Mouse (Mus musculus): ENCODE results near the gene Gabrr1.
"Not testable (repeated sequence)": the region's sequence is repeated elsewhere in the genome, so short reads cannot be mapped to it uniquely, and the experiment has no call there.

Gene Gabrr1

DNA sequence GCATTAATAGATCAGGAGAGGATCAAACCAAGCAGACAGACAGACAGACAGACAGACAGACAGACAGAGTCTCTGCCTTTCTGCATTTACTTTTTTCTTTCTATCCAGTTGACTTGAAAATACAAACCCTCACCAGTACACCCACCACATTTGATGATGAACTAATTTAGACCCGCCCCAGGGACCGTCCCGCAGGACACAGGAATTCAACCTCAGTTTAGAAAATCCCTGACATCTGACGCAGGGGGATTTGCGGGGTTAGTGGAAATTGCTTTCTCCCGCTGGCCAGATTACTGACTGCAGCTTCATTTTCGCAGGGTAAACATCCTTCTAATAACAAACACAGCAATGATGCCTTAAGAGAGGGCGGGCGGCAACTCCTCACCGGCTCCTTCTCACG lies at the start of gene Gabrr1:
Gene Gabrr1 (plus strand): TSS at position 301 of the 400 bp plus-strand sequence.
- DNase-seq (ENCODE audit: low spot score in 2 of 2), result no peak

DNA sequence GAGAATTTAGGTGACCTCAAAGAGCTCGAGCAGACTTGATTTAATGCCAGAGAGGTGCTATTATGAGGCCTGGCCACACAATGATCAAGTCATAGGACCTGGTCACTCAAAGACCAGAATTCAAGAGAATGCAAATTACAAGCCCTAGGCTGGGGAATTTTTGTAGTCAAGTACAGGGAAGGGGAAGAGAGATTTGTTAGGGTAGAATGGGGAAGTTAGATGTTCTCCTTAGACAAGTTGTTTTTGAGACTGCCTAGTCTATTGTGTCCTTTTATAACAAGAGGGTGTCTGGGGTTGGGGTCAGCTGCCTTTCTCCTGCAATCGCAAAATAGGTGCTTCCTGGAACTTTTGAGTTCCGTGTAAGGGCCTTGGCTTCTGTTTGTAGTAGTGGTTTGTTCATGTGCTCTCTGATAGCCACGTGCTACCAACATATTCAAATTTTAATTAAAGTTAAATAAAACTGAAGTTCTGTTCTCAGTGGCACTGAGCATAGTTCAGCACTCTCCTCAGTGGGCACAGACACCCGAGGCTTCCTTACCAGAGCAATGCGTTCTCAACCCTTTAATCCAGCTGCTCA lies 33.1 kb upstream of the Gabrr1 start:
- DNase-seq (ENCODE audit: low spot score in 2 of 2), result no peak

GRCm38 (mm10) chr4:33109720-33110458 lies 22.4 kb upstream of the Gabrr1 start:
- DNase-seq (ENCODE audit: low spot score in 2 of 2), result no peak

DNA sequence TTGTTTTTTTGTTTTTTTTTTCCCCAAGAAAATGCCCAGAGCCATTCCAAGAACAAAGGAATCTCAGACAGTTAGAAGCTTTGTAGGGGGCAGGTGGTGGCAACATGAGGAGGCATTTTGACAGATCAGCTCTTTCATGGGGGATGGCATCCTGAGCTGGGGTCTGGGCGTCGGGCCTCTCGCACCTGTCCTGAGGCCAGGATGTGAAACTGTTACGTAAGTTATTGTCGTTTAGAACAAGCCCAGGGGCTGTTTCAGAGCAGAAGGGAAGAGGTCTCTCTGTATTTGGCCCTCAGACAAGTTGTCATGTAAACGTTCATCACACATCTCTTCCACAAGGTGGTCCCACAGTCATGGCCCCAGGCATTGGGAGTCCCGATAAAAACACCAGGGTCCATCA lies 21.5 kb upstream of the Gabrr1 start:
- DNase-seq (ENCODE audit: low spot score in 2 of 2), result no peak

DNA sequence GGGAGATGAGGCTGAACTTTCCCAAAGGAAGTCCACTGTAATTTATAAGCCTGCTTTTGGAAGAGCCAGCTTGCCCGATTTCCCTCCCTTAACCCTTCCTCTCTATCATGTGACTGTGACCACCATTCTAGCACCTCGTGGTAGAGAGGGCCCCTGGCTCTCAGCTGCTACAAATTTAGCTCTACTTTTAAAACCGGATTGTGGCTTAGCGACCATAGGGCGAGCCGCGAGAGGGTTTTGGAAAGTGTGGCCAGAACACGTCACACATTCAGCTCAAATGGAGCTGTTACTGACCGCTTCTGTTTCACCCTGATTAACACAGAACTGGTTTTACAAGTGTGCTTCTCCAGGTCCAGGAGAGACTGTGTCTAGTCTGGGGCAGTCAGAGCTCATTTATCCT lies 21.0 kb upstream of the Gabrr1 start:
- no peak for DNase-seq (ENCODE audit: low spot score in 2 of 2)

DNA sequence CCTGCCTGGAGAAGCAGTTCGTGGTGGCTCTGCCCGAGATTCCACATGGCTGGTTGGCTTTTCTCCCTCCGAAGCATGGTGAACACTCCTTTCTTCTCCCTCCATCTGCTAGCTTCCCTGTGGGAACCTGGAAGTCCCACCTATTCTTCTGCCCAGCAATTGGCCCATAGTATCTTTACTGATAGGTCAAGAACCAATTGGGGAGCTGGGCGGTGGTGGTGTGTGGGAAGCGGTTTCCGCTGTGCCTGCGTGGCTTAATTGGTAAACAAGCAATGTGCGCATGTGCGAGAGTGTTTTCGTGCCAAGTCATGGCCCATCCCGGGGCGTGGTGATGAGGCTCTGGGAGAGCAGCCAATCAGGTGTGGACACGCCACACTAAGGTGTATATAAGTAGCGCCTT lies 19.5 kb upstream of the Gabrr1 start:
- DNase-seq (ENCODE audit: low spot score in 2 of 2), result not testable (repeated sequence)

DNA sequence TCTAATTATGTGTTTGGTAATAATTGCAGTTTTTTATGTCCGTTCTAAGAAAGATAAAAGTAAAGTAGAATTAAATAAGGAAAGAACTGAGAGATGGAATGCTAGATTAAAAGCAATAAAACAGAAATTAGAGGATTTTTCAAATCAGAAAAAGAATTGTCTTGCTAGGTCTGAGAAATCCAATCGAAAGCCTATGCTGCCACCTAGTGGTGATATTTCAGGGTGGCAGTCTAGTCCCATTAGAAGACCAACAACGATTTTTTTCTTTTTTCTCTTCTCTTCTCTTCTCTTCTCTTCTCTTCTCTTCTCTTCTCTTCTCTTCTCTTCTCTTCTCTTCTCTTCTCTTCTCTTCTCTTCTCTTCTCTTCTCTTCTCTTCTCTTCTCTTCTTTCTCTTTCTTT lies 13.2 kb upstream of the Gabrr1 start:
- peak; percentile 70 to 74 for DNase-seq (ENCODE audit: low spot score in 2 of 2)

DNA sequence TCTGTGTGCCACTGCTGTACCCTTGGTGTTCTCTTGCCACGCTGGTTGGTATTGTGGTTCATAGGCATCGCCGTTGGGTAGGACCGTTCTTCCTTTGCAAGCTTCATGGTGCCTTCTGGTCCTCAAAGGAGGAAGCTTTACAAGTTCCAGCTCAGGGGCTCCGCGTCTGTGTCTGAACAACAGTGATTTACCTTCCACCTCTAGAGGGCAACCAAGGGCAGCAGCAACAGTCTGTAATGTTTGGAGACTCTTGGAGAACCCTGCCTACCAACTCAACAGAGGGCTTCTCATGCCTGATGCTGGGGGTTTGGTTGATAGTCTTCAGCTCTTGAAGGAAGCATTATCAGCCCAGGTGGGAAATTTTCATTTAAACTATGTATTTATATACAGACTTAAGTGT lies 7.8 kb upstream of the Gabrr1 start:
- DNase-seq (ENCODE audit: low spot score in 2 of 2), result peak; percentile 19 to 23

DNA sequence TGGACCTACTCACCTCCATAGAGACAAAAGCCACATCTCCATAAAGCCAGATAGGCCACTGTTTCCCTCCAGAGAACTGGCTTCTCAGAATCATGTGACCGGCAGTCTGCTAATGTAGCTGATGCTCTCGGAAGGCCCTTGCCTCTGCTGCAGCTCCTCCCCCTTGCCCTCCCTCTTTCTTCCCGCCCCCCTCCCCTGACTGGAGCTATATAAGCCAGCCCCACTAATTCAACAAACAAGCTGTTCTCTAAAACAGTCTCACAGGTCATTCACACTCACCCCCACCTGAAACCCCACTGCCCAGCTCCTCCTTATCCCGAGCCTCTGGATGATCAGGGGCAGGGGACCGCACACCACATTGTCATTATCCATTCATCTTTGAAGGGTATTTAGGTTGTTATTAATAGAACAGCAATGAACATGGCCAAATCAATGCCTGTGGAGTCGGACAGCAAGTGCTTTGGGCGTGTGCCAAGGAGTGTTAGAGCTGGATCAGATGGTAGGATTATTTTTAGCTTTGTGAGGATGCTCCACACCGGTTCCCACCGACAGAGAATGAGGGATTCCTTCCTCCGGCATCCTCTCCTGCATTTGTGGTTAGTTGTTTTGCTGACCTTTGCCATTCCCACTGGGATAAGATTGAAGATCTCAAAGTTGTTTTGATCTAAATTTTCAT lies 6.8 kb upstream of the Gabrr1 start:
- DNase-seq (ENCODE audit: low spot score in 2 of 2), result no peak

DNA sequence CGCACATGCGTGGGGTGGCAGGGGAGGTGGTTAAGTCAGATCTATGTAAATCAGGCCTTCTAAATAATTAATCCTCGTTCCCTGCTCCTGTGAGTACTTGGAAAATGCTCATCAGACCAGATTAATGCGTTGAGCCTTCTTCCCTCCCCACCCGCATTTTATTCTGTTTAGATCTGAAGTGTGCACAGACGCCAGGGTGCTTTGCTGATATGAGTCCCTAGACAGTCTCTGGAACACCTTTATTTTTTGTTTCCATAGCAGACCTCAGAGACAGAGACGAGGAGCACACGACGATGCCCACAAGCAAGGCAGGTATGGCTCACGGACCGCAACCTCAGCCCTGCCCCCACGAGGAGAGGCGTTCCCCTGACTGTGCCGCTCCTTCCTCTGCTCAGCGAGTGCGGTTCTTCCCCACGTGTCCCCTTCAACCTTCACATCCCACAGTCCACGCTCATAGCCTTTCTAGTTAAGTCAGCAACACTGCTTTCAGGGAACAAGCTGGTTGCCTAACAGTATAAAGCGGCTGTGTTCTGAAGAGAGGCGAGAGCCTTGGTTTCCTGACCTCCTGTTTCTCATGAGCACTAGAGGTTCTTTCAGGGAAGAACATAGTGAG lies 14.5 kb downstream of the Gabrr1 start:
- no peak for DNase-seq (ENCODE audit: low spot score in 2 of 2)

DNA sequence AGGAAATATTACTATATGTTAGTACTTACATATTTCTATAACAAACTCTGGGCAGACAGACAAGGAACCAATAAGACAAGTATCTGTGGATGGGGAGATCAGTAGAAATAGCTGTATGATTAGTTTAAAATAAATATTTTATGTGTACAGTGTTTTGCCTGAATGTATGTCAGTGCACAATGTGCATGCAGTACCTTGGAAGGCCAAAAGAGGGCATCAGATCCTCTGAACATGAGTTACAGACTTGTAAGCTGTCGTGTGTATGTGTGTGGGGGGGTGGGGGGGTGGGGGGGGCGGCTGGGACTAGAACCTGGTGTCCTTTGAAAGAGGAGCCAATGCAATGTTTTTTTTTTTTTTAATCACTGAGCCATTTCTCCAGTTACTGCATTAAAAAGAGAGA lies 15.5 kb downstream of the Gabrr1 start:
- DNase-seq (ENCODE audit: low spot score in 2 of 2), result no peak

DNA sequence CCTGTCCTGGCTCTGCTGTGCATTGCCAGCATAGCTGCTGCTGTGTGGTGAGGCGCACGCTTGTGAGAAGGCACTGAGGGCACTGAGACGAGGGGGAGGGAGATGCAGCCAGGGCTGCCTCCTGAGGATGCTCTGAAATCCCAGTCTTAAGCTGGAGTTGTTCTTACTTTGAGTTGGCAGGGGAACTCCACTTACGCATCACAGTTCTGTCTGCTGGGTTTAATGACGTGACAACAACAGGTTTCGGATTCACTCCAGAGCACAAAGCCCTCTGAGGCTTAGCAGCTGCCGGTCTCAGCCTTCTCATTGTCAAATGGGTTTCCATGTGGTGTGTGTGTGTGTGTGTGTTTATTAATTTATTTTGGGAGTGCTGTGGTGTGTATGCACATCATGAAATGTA lies 16.8 kb downstream of the Gabrr1 start:
- DNase-seq (ENCODE audit: low spot score in 2 of 2), result no peak

DNA sequence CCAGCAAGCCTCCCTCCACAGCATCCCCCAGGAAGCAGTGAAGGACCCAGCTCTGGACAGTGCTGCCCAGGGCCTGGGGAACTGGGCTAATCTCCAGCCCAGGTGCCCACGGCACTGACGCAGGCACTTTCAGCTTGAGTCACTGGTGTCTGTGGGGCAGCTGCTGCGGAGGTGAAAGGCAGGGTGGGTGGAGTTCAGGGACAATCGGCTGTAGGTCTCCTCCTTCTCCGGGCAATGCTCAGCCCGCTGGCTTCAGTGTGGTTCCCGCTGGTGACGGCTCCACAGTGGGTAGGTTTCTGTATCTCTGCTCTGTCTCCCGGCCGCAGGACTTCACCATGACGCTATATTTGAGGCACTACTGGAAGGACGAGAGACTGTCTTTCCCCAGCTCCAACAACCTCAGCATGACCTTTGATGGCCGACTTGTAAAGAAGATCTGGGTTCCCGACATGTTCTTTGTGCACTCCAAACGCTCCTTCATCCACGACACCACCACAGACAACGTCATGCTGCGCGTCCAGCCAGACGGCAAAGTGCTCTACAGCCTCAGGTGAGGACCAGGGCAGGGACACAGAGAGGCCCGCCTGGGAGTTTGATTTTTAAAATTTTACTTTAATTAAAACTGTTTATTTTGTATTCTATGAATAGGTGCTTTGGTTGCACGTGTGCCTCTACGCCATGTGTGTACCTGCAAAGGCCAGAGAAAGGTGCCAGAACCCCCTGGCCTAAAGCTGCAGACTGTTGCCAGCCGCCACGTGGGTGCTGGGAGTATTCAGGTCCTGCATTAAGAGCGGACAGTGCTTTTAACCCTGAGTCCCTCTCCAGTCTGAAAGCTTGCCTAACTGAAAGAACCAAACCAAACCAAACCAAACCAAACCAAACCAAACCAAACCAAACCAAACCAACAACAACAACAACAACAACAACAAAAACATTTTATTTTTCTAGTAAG lies 20.0 kb downstream of the Gabrr1 start:
- DNase-seq (ENCODE audit: low spot score in 2 of 2), result no peak

DNA sequence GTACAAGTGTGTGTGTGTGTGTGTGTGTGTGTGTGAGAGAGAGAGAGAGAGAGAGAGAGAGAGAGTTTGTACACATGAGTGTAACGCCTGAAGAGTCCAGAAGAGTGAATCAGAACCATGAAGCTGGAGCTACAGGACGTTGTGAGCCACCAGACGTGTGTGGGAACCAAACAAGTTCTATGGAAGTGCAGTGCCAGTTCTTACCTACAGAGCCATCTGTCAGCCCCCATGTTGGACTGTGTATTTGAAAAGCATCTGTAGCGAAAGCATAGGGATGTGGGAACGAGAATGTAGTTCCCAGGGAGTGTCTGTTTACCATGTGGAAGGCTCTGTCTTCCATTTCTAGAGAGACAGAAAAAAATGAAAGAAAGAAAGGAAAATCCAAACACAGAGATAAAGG lies 51.2 kb downstream of the Gabrr1 start:
- DNase-seq (ENCODE audit: low spot score in 2 of 2), result no peak

DNA sequence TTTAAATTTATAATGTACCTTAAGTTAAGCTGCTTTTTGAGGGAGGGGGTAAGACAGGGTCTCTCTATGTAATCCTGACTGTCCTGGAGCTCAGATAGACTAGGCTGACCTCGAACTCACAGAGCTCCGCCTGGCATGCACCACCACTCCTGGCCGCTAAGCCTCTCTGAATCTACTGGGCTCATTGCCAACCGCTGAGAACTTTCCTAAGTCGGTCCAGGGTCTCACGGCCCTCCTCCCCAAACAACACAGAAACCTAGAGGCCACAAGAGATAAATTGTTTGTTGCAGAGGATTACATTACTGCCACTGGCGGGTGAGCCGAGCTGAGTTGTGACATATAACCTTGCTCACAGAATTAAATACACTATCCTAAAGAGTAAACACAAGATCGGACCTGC lies 55.8 kb downstream of the Gabrr1 start:
- DNase-seq (ENCODE audit: low spot score in 2 of 2), result no peak

DNA sequence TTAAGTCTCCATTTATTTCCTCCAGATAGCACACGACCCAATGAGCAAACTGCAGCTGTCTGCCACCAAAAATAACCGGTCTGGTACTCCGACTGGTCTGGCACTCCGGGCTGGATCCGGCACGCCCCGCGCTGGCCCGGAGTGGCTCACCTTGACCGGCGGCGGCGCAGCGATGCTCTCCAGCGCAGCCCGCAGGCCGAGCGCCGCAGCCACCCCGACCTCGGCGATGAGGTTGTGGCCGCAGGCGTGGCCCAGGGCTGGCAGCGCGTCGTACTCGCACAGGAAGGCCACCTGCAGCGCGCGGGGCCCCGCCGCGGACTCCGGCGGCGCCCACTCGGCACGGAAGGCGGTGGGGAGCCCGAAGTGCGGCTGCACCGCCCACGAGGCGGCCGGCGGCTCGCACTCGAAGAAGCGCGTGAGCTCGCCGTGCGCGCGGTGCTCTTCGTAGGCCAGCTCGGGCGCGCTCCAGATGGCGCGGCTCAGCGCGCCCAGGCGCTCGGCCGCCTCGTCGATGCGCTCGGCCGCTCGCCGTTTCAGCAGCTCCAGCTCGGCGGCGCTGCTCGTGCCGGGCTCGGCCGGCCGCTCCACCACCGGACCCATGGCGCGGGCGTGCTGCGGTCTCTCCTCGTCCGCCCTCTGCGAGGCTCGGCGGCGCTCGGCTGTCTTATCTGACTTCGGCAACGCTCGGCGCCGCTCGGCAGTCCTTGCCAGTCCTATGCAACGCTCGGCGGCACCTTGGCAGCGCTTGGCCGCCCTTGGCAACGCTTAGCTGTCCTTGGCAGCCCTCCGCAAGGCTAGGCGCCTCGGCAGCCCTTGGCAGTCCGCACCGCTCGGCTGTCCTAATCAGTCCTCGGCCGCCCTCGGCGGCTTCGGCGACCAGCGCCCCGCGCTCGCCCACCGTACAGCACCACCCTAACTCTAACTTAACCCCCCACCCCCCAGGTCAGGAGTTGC lies 56.7 kb downstream of the Gabrr1 start:
- peak; percentile 64 to 67 for DNase-seq (ENCODE audit: low spot score in 2 of 2)

DNA sequence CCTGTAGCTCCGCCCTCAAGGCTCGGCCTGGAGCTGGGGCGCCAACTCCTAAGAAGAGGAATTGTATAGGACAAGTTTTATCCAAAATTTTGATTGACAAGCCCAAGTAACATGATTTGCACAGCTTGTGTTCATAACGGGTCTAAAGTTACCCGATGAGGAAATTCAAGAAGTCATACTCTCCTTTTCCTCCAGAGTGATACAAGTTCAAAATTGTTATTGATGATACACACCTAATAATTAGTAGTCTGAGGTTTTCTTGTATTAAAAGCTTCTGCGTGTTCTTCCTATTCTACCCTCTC lies 57.4 kb downstream of the Gabrr1 start, which contains the start of gene Pm20d2:
Gene Pm20d2 (minus strand): TSS at position 3 of the 302 bp plus-strand sequence.
- DNase-seq (ENCODE audit: low spot score in 2 of 2), result no peak

DNA sequence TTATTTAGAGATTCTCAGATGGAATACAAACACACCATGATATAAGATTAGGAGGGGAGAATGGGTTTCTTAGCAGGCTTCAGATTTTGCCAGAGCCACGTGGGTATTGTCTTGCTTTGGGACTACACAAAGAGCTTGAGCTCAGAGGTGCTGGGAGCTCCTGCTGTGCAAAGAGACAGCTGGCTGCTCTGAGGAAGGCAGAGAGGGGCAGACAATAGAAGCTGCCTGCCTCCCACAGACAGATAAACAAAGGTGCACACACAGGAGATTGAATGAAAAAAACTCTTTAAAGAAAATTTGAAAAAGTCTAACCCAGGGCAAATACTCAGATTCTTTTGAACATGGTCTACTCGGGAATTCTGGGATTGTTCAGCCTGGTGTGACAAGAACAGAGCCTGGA lies 65.8 kb downstream of the Gabrr1 start:
- DNase-seq (ENCODE audit: low spot score in 2 of 2), result no peak

DNA sequence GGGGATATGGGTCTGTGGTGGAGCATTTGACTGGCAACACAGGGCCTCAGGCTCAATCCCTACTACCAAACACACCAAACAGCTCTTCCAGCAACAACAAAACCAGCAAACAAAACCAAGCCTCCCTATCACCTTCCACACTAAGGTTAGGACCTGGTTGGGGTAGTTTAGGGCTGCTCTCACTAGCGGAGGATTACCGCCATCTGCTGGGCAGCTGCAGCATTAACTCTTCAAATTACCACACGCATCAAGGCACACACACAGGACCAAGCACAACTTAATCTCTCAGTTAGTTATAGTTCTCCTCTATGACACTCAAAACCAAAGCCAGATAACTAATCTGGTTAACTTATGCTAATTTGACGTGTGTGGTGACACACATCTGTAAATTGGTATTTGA lies 72.4 kb downstream of the Gabrr1 start:
- DNase-seq (ENCODE audit: low spot score in 2 of 2), result peak; percentile 33 to 42

DNA sequence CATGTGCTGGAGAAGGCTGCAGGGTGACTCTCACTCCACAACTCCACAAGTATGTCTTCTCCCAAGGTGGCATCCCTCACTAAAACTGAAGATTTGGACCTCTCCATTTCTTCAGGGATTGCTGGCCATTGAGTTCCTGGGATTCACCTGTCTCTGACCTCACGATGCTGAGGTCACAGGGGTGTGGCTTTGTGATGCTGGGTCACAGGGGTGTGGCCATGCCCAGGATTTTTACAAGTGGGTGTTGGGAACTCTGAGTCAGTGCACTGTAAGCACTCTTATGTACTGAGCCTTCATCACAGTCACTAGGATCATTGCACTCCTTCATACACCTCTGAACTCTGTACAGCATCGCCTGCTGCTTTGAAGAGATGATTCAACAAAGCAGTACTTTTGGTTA lies 75.2 kb downstream of the Gabrr1 start:
- DNase-seq (ENCODE audit: low spot score in 2 of 2), result no peak
